Mouse (Mus musculus) regulatory T cell (primary cell): ENCODE measurements around the gene Pip4k2b.
"Not testable (repeated sequence)": the region's sequence is repeated elsewhere in the genome, so short reads cannot be mapped to it uniquely, and the experiment has no call there.

Experiments
- in situ Hi-C: fragments of 300-600 bp; cut with MboI, MseI; formaldehyde crosslinking; loops from one replicate; pipeline ENCODE4 v1.15.1; 2025; ENCODE audit warnings: high pct_unique_total_duplicates

Pip4k2b gene

DNA sequence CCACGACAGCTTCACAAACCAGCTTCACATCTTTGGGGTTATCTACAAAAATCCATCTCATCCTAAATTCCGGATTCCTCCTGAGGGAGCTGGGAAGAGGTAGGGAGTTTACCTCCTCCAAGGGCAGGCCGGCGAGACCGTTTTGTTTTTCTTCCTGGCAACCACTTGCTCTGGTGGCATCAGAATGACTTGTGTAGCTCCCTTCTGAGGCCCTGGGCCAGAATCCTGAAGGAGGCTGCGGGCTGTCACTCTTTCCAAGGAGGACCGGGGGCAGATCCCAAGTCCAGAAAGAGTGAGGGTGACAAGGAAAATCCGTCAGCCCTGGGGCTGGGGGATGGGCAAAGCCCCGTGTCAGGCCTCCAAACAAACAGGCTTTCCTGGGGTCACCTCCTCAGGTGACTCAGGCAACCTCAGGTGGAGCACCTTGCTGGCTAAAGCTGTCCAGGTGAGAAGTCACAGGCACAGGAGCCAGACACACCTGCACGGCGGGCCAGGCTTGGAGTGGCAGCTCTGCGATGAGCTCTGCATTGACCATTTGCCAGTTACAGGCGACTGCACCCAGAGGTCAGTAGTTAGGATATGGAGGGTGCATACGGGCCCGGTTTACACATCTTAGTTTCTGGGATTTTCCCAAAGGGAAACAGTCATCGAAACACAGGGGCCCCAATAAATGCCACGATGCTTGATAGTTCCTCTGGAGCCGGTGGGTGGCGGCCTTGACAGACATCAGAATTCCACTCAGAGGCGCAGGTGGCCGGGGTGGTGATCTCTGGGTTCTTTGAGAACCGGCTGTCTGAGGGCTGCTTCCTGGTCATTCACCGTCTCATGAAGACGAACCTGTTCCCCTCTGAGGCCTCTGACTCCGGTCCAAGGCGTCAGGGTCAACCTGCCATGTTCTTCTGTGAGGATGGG lies 26.9 kb downstream of the Pip4k2b start:
- in situ Hi-C loops, result no loop called here

DNA sequence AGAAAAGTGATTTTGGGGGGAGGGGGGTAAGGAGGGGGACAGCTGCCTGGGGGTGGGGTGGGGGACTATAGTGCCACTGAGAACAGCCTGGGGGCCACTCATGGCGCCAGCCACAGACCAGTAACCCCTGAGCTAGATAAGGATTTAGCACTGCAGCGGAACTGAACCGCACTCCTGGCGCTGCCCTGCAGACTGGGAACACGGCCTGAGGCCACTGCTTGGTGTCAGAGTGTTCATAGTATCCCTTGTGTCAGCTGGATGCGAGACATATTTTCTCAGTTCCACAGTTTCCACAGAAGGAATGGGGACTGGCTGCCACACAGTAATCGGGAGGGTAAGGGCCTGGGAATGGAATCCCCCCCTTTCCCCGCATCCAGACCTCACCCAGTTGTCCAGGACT lies 28.5 kb downstream of the Pip4k2b start:
- in situ Hi-C loops, result no loop called here

DNA sequence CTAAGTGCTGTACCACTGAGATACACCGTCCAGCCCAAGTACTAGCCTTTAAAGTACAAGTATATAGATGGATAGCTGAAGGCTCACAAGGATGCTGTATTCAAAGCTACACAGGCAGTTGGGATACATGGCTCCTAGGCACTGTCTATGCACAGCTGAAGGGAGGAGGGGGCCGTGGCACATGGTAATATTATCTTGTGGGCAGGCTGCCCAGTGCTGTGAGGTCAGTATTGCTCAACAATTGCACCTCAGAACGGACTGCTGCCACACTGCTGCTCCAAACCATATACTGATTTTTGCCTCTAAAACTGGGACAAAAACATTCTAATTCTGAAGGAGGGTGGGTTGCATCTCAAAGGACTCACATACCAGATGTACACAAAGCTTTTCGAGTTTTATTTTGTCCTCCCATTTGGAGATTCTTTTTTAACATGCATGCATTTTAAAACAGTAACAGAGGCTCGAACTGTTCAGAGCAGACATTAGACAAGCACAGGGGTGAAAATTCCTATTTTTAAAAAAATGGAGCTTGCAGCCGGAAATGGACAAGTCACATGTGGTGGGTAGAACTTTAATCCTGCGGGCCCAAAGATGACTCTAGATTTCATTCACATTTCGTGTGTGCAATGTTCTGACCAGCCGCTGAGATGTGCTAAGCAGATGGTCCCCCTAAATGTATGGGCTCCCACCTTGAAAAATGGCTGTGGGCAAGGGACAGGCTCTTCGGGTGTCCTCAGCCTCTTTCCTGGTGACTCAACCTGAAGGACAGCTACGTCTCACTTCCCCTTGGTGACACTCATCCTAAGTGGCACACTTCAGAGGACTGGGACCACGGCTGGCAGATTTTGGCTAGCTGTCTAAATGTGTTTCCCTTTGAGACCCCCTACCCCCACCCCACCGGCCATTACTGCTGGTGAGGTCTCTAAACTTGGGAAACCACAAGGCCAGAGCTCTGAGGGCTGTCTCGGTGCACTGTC lies 29.4 kb downstream of the Pip4k2b start:
- in situ Hi-C loops, result no loop called here

DNA sequence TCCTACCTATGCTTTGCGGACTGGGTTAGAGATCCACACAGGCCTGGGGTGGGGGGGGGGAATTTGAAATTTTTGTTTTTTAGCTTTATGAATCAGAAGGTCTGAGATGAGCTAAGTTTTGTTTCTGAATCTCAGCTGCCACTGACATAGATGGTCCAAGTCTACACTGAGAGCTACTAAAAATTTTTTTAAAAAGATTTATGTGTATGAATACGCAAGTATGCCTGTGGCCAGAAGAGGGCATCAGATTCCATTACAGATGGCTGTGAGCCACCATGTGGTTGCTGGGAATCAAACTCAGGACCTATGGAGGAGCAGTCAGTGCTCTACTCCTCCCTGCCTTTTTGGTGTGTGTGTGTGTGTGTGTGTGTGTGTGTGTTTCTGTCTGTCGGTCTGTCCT lies 30.1 kb downstream of the Pip4k2b start:
- in situ Hi-C loops, result no loop called here

DNA sequence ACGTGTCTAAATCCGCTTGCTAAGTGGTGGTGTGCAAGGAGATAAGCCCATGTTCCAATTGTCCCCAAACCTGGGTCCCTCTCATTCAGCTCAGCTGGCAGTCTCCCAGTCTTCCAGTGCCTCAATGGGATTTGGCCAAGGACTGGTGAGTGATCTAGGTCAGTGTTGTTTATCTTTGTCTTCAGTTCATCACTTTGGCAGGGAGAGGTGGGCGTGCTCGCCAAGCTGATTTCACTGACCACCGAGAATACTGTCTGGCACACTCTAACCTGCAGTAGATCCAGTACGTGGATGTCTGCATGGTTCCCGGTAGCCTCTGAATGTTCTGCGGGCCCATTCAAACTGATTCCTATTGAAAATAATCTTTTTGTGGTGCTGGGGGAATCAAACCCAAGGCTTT lies 30.6 kb downstream of the Pip4k2b start:
- in situ Hi-C loops, result no loop called here

DNA sequence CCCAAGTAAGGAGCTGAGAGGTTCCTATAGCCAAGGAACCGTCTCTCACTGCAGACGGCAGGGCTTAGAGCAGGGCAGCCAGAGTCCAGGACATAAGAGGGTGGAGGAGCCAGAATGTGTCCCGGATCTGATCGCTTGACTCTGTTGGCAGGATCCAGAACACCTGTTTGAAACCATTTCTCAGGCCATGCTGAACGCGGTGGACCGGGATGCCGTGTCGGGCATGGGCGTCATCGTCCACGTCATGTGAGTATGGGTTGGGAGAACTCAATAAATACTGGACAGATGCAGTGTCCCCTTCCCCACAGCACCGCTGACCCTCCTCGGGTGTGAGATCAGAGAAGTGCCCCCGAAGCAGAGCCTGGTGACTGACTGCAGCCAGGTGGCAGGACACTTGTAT lies 32.2 kb downstream of the Pip4k2b start:
- in situ Hi-C loops, result no loop called here

DNA sequence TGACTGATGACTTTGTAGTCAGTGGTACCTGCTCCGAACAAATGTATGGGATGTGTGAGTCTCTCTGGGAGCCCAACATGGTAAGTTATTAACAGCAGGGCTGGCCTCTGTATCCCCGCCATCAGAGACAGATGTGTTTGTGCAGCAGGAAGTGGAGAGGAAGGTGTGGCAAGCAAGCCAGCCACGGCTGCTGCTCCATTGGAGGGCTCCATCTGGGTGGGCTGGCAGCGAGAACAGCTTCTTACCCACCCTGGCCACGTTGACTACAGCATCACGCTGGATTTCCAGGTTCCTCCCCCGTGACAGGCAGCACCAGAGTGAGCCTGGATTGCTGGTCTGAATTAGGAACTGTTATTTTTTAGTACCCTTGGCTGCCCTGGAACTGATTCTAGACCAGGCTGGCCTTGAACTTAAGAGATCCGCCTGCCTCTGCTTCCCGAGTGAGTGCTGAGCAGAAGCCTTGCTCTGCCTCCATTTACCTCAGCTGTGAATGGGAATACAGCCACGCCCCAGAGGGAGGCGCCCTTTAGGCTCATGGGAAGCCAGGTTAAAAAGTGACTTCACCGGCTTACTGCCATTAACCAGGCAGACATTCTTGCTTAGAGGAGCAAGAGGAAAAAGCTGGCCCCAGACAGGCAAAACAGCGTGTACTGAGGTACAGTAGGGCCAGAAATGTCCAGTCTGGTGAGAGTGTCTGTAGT lies 33.2 kb downstream of the Pip4k2b start:
- in situ Hi-C loops, result no loop called here

DNA sequence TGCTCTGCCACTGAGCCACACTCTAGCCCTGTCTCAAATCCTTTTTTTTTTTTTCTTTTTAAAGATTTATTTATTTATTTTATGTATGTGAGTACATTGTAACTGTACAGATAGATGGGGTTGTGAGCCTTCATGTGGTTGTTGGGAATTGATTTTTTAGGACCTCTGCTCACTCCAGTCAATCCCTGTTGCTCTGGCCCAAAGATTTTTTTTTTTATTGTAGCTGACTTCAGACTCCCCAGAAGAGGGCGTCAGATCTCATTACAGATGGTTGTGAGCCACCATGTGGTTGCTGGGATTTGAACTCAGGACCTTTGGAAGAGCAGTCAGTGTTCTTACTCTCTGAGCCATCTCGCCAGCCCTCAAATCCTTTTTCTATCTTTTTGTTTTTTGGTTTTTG lies 34.4 kb downstream of the Pip4k2b start:
- in situ Hi-C loops, result not testable (repeated sequence)

DNA sequence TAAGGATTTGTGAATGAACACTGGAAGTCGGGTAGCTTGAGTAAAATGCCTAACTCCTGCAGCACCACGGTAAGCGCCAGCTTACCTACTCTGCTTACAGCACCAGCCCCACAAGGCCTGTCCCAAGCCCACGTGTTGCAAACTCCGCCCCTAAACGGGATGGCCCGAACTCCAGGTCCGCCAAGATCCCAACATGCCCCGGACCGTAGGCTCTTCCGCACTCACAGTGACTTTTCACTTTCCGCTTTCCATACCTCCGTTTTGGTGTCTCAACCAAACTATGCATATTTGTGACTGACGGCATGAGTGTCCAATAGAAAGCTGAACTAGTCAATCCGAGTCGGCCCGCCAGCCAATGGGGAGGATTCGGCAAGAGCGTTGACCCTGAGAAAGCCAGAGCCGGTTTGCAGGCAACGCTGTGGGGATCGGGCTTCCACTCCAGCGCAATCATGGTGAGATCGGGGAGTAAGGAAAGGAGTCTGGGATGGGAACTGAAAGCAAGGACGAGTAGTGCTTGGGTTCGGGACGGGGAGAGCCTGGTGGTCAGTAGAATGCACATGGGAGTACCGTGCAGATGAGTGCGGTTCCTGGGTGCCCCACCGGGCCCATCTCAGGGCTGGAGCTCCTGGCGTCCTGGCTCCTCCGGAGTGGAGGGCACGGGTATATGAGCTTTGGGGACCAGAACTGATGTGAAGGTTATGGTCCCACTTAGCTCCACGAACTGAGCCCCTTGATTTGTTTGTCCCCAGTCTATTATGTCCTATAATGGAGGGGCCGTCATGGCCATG lies 41.3 kb downstream of the Pip4k2b start, which contains the start of gene Psmb3:
Gene Psmb3 (plus strand): TSS at position 361 of the 788 bp plus-strand sequence.
- in situ Hi-C loops, result loop anchor here (5.0 kb wide), 2 partner anchors 34 to 289 kb away; no protein-coding TSS in a partner anchor

DNA sequence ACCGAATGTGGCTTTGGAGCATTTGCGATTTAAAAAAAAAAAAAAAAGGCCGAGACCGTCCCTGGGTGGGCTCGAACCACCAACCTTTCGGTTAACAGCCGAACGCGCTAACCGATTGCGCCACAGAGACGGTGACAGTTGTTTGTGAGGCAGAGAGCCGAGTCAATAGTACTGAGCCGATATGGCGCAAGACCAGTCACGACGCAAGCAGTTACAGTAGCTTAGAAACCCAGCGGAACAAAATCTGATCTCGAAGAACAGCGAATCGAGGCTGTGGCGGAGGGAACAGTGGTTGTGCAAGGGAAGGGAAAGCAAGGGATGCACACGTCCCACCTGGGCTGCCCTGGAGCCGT lies 42.1 kb downstream of the Pip4k2b start:
- in situ Hi-C loops, result loop anchor here (5.0 kb wide), 2 partner anchors 35 to 290 kb away; no protein-coding TSS in a partner anchor

DNA sequence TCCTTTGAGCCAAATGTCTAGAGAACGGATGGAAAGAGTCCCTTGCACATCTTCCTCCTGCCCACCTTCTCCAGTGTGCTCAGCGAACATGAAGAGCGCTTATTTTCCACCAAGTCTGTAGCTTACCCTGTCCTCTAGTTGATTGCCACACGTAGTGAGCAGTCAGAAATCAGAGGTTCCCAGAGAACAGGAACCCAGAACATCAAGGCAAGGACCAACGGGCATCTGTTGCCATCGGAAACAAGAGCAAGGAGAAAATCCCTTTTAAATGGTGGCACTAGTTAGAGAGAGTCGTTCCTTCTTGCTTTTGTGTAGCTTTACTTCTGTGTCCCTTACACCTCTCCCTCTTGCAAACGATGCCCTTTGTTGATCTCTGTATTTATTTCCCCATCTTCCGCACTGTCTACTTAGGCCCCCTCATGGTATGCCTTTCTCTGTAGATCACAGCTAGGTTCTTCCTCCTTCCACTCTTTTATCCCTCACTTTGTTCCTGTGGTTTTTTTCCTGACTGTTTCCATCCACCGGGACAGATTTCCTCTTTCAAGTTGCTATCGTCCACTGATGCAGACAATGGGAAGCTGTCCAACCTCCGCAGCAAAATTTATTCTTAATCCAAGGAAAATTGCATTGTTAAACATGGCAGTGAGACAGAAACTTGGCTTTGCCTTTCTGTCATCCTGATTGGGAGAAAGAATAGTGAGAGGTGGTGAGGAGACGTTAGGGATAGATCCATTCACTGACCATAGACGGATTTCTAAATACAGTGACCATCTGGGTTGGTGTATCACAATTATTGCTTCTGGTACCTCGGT lies 42.7 kb downstream of the Pip4k2b start:
- in situ Hi-C loops, result loop anchor here (5.0 kb wide), 2 partner anchors 36 to 291 kb away; no protein-coding TSS in a partner anchor

DNA sequence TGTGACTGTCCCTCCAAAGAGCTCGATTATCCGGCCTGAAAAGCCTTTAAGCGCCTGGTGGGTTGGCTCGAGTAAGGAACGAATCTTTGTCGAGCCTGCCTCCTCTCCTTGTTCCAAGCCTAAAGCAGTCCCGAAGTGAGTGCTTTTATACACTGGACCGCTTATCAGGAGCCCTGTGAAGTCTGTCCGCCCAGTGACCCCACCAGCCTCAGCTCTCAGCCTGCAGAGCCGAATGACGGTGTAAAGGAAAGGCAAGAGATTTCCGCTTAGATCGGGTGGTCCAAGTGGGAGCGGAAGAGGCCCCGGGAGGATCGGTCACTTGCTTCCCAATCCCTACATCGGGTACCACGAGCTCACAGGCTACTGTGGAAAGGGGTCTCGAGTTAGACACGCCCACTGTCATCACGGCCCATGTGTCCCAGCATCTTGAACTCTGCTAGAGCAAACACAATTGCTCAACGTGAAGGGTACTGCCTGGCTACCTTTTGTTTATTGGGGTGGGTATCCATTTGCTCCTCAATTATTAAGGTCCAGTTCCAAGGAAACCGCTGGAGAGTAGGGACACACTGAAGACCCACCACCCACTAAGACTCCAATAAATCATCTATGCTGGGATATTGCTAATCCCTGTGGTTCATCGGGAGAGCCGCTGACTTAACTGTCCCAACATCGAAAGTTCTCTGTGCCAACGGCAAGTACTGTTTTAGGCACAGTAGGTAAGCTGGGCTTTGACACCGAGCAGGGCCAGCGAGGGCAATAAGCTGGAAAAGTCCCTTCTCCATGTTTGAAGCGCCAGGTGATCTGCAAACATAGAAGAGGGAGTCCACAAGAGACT lies 43.5 kb downstream of the Pip4k2b start:
- in situ Hi-C loops, result loop anchor here (5.0 kb wide), 2 partner anchors 36 to 291 kb away; no protein-coding TSS in a partner anchor

DNA sequence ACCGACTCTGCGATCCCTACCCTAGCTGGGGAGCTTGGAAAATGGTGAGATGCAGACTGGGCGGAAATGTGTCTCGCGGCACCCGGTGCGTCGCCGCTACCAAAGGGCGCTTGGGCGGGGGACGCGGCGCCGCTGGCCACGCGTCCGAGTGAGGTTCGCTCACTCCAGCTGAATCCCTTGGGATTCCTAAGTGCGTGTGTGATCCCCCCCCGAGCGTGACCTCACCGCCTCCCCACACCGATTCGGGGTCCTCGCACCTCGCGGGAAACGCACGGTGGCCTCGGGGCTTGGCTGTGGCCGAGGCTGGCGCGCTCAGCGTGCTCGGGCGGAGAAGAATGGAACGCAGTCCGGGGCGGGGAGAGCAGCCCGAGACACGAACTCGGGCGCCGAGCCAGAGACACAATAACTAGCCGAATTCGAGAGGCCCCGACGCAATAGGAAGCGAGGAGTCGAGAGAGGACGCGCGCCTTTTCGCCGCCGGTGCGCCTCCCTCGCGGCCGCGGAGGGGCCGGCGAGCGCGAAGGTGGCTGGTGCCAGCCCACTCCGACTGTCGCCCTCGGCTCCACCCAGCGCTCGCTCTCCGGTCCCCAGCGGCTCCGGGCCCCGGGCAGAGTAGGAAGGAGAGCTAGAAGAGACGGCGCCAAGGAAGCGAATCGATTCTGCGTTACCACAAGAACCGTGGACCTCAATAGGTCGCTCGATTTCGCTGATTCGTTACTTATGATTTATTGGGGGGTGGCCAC lies 44.3 kb downstream of the Pip4k2b start, which contains the start of gene Pcgf2:
Gene Pcgf2 (minus strand): TSS at position 495 of the 743 bp plus-strand sequence.
- in situ Hi-C loops, result loop anchor here (5.0 kb wide), 2 partner anchors 37 to 292 kb away; no protein-coding TSS in a partner anchor

DNA sequence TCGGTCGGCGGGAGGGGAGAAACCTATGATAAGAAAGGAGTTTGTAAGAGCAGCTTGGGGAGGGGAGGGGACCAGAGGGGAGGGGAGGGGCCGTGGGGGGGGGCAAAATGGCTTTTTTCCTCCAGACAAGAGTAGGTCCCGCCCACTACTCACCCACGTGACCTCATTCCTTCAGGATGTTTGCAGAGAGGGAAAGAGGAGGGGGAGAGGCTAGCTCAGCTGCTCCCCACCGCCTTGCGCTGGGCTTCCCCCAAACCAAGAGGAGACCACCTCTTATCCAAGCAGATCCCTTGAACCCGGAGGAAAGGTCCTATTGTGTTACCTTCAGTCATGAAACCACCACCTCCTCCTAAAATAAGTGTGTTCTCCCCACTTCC lies 44.9 kb downstream of the Pip4k2b start:
- in situ Hi-C loops, result loop anchor here (5.0 to 10.0 kb wide), 4 partner anchors 38 to 293 kb away; no protein-coding TSS in a partner anchor

DNA sequence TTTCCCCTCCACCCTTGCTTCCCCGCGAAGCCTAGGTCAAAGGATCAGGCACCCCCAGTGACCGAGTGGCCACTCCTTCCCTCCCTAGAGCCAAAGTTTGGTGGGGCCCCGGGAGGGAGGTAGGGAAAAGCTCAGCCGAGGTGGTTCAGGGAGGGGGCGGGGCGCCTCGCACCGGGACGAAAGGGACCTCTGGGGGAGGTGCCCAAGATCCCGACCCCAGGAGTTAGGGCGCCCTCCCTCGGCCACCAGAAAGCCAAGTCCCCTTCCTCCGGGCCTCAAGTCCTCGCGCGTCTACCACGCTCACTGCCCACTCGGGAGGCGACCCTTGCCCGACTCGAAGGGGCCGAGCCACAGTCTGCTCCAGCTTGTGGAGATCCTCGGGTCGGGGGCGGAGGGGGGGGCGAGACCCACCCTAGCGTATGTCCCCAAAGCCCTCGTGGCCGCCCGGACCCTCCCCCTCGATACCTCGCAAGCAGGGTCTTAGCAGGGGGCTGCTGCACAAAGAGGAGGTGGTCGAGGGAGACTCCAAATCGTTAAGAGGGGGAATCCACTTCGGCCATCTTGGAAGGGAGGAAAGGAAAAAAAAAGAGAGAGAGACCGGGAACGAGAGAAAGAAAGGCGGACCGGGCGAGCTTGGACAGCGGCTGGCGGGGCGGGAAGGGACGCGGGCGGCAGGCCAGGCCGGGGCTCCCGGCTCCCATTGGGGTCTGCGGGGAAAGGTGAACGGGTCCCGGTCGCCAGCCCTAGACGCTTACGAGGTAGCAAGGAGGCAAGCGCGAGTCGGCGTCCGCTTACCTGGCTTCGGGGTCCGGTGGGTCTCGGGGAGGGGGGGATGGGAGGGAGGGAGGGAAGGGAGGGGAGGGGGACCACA lies 45.5 kb downstream of the Pip4k2b start:
- in situ Hi-C loops, result loop anchor here (5.0 to 10.0 kb wide), 2 partner anchors 47 to 64 kb away; no protein-coding TSS in a partner anchor

DNA sequence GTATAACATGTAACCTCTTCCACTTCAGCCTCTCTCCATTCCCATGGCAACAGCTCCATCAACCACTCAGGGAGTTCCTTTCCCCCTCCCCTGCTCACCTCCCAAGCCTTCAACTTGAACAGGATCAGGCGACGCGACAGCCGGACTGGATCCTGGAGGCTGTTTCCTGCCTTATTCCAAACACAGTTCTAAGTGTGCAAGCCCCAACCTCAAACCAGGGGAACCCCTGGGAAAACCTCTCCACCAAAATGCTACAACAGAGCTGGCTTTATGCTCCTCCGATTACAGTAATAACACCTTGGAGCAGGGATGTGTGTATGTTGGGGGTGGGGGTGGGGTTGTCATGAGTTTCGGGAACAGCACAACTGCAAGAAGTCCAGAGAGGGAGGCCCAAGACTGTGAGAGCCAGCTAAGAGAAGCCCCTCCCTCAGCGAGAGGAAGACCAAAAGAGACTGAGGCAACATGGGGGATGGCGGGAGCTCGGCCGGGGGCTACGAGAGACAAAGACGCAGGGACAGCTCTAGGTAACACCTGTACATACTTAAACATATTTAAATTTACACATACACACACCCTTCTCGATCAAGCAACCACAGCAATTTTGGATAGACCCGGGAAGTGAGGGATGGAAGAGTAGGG lies 46.5 kb downstream of the Pip4k2b start:
- in situ Hi-C loops, result loop anchor here (5.0 to 10.0 kb wide), 2 partner anchors 46 to 63 kb away; no protein-coding TSS in a partner anchor
